Mouse (Mus musculus) liver, embryonic 14.5 days (tissue): ENCODE measurements around the gene Fdx1l. TPM values are rescaled to one million over a fixed set of nuclear protein-coding genes. Genes with fewer than 3 reads are reported as not detected.

ENCODE experiments used
- ATAC-seq: fragments of 200-750 bp; cut with Nextera tagmentation; 2 replicates; pipeline ENCODE4 v1.8.0; 2017; ENCODE audit warnings: moderate number of reproducible peaks, mild to moderate bottlenecking, moderate library complexity; ENCODE audit not compliant: insufficient read depth
- DNase-seq, 3 experiments: peaks; one replicate each; pipeline ENCODE4 v3.0.0-alpha.2; 2012 to 2013; ENCODE audit warnings: low read depth in 3 of 3, low spot score in 3 of 3
- H3K27ac ChIP-seq: fragments of 300-500 bp; sonication (generic); 2 replicates; pipeline ENCODE4 v1.5.1; 2014; ENCODE audit warnings: moderate library complexity, mild to moderate bottlenecking, control low read depth, inconsistent platforms
- H3K27me3 ChIP-seq: fragments of 300-500 bp; sonication (generic); 2 replicates; pipeline ENCODE4 v1.6.1; 2014; ENCODE audit warnings: mild to moderate bottlenecking, low read length, moderate library complexity; ENCODE audit not compliant: control insufficient read depth, insufficient read depth
- H3K36me3 ChIP-seq: fragments of 300-500 bp; sonication (generic); replicated peaks from 2 replicates; pipeline ENCODE4 v1.6.1; 2014; ENCODE audit warnings: low read depth; ENCODE audit not compliant: control insufficient read depth, insufficient read depth
- H3K4me1 ChIP-seq, 2 experiments: fragments of 200-500 bp in 1 of 2; fragments of 300-500 bp in 1 of 2; sonication (generic) in 1 of 2; replicated peaks; 2 replicates each; pipeline ENCODE4 v1.6.1; 2012 to 2014; ENCODE audit warnings: antibody characterized with exemption in 1 of 2, inconsistent platforms in 1 of 2, low read length in 1 of 2; ENCODE audit not compliant: control insufficient read depth in 2 of 2, insufficient read depth in 2 of 2
- H3K4me2 ChIP-seq: fragments of 300-500 bp; sonication (generic); 2 replicates; pipeline ENCODE4 v1.6.1; 2014; ENCODE audit warnings: low read depth, mild to moderate bottlenecking, control low read depth, moderate library complexity
- H3K4me3 ChIP-seq, 2 experiments: fragments of 200-500 bp in 1 of 2; fragments of 300-500 bp in 1 of 2; sonication (generic) in 1 of 2; 2 replicates each; pipeline ENCODE4 v1.5.1; 2012 to 2014; ENCODE audit warnings: low read depth in 2 of 2, low read length in 2 of 2, mild to moderate bottlenecking in 2 of 2, control low read depth in 1 of 2, inconsistent platforms in 1 of 2, moderate library complexity in 1 of 2; ENCODE audit not compliant: insufficient read depth in 1 of 2
- H3K9ac ChIP-seq: fragments of 300-500 bp; sonication (generic); replicated peaks from 2 replicates; pipeline ENCODE4 v1.6.1; 2014; ENCODE audit warnings: mild to moderate bottlenecking, control low read depth, moderate library complexity
- H3K9me3 ChIP-seq: fragments of 300-500 bp; sonication (generic); 2 replicates; pipeline ENCODE4 v1.6.1; 2016; ENCODE audit warnings: low read length, mixed read lengths; ENCODE audit not compliant: control insufficient read depth
- CTCF ChIP-seq: IDR thresholded peaks from 2 replicates; pipeline ENCODE4 v1.5.1; 2016; ENCODE audit warnings: antibody characterized with exemption, low read depth, control low read depth
- EP300 ChIP-seq: IDR thresholded peaks from 2 replicates; pipeline ENCODE4 v1.6.1; 2016; ENCODE audit warnings: antibody characterized with exemption, low read depth
- WGBS: fragments of 180-500 bp; shearing (Covaris S2); extraction: QIAGEN DNeasy Blood & Tissue Kit; methylation state at CpG from one replicate; pipeline ENCODE4 v1.1.7; 2014; ENCODE audit not compliant: insufficient replicate concordance; 5-methylcytosine and 5-hydroxymethylcytosine counted together
- polyA plus RNA-seq, 2 experiments: library from polyadenylated mRNA; depleted of rRNA in 1 of 2; stranded (reverse) in 1 of 2; unstranded in 1 of 2; fragments of >200 nt; fragmentation: Nextera tagmentation in 1 of 2; extraction: Ambion mirVana in 1 of 2; gene quantifications; 2 replicates each; pipeline versions ENCODE4 v1.2.1 to v1.2.3; 2012 to 2014

The Fdx1l gene
- polyA plus RNA-seq, 2 experiments: 31.1 to 37.3 TPM

GRCm38 (mm10) chr9:21037481-21037891 is 35.9 kb downstream of the Fdx1l start:
- 6% methylated on average over 31 of the region's 31 CpGs for WGBS
- no peak overlapping the region for H3K9ac ChIP-seq
- ATAC-seq: no peak
- TF ChIP-seq CTCF: no peak
- no peak for TF ChIP-seq EP300
- no peak for DNase-seq
- no peaks in the 10 kb centered on the region for H3K36me3 ChIP-seq
- peaks cover 18 to 21% of the 10 kb centered on the region in 2 experiments for H3K4me1 ChIP-seq
- peaks cover 63% of the 10 kb centered on the region for H3K27me3 ChIP-seq
- H3K27ac ChIP-seq: no peak overlapping the region
- H3K4me2 ChIP-seq: peak overlapping the region; percentile 43
- no peaks in the 10 kb centered on the region for H3K9me3 ChIP-seq
- H3K4me3 ChIP-seq: peak overlapping the region in 1 of 2 experiments; percentile 27; a peak in 1 of 4 replicates

GRCm38 (mm10) chr9:21036666-21037065 is 36.7 kb downstream of the Fdx1l start:
- no peak overlapping the region for H3K4me2 ChIP-seq
- no peak overlapping the region for H3K9ac ChIP-seq
- no peak overlapping the region for H3K4me3 ChIP-seq
- no peak overlapping the region for H3K27ac ChIP-seq
- no peak for ATAC-seq
- DNase-seq: no peak
- TF ChIP-seq EP300 (no peak), CTCF (no peak)
- no peaks in the 10 kb centered on the region for H3K36me3 ChIP-seq
- 6% methylated on average over 22 of the region's 22 CpGs for WGBS
- peaks cover 70% of the 10 kb centered on the region for H3K27me3 ChIP-seq
- H3K9me3 ChIP-seq: no peaks in the 10 kb centered on the region
- H3K4me1 ChIP-seq: peaks cover 25 to 26% of the 10 kb centered on the region in 2 experiments

DNA sequence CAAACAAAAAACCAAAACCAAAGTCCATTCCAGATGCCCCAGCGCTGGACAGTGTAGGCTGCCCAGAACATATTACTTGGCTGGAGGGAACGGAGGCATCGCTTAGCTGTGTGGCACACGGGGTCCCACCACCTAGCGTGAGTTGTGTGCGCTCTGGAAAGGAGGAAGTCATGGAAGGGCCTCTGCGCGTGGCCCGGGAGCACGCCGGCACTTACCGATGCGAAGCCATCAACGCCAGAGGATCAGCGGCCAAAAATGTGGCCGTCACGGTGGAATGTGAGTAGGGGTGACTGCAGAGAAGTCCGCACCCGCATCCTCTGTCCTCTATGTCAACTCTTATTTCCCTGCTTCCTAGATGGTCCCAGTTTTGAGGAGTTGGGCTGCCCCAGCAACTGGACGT is 37.3 kb downstream of the Fdx1l start:
- ATAC-seq: no peak
- Histone ChIP-seq H3K4me2 (no peak overlapping the region), H3K9ac (no peak overlapping the region), H3K36me3 (no peaks in the 10 kb centered on the region), H3K4me3 (no peak overlapping the region), H3K4me1 (peaks cover 26 to 30% of the 10 kb centered on the region in 2 experiments), H3K27me3 (peaks cover 70% of the 10 kb centered on the region), H3K9me3 (no peaks in the 10 kb centered on the region), H3K27ac (no peak overlapping the region)
- WGBS: 7% methylated on average over 20 of the region's 20 CpGs
- TF ChIP-seq EP300: no peak
- no peak for TF ChIP-seq CTCF
- DNase-seq: no peak

DNA sequence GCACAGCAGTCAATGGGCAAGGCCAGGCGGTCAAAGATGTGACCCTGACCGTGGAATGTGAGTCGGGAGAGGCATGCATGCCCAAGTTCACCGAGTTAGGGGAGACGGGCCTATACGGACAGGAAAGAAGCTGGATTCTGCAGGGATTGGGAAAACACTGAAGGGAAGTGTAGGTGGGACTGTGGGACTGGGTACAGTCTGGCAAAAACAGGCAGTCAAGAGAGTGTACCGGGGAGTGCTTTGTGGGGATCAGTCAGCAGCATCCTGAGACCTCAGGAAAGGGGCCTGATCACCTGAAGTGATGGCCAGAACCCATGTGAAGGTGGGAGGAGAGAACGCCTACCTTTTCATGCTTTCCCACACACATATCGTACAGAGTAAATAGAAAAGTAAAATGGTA is 37.8 kb downstream of the Fdx1l start:
- Histone ChIP-seq H3K4me1 (peaks cover 28 to 30% of the 10 kb centered on the region in 2 experiments), H3K4me2 (no peak overlapping the region), H3K27ac (no peak overlapping the region), H3K36me3 (no peaks in the 10 kb centered on the region), H3K27me3 (peaks cover 70% of the 10 kb centered on the region), H3K9me3 (no peaks in the 10 kb centered on the region), H3K4me3 (no peak overlapping the region), H3K9ac (no peak overlapping the region)
- TF ChIP-seq EP300: no peak
- no peak for DNase-seq
- ATAC-seq: no peak
- 41% methylated on average over 9 of the region's 9 CpGs for WGBS

- TF ChIP-seq CTCF (no peak), EP300 (no peak)
- Histone ChIP-seq H3K9me3 (no peaks in the 10 kb centered on the region), H3K4me2 (no peak overlapping the region), H3K4me3 (no peak overlapping the region), H3K36me3 (no peaks in the 10 kb centered on the region), H3K4me1 (peaks cover 18 to 22% of the 10 kb centered on the region in 2 experiments), H3K27ac (no peak overlapping the region), H3K9ac (no peak overlapping the region), H3K27me3 (peaks cover 70% of the 10 kb centered on the region)
- ATAC-seq: no peak
- 5% methylated on average over 17 of the region's 17 CpGs for WGBS
- DNase-seq: no peak
Measured at GRCm38 (mm10) chr9:21034481-21035085, 38.8 kb downstream of the Fdx1l start.
